Mouse (Mus musculus) forebrain, embryonic 14.5 days (tissue): ENCODE results near the gene Olfr1373. TPM values are rescaled to one million over a fixed set of nuclear protein-coding genes. Genes with fewer than 3 reads are reported as not detected.

Source experiments
- ATAC-seq: fragments of 200-750 bp; cut with Nextera tagmentation; 2 replicates; pipeline ENCODE4 v1.8.0; 2017; ENCODE audit warnings: mild to moderate bottlenecking, moderate library complexity
- DNase-seq: peaks from one replicate; pipeline ENCODE4 v3.0.0-alpha.2; 2015; ENCODE audit warnings: low spot score
- H3K27ac ChIP-seq: fragments of 300-500 bp; sonication (generic); 2 replicates; pipeline ENCODE4 v1.5.1; 2014; ENCODE audit warnings: low read depth, mild to moderate bottlenecking, control low read depth, low read length, moderate library complexity
- H3K27me3 ChIP-seq: fragments of 300-500 bp; sonication (generic); replicated peaks from 2 replicates; pipeline ENCODE4 v1.6.1; 2014; ENCODE audit warnings: low read length, control low read depth, mixed read lengths; ENCODE audit not compliant: control insufficient read depth, insufficient read depth
- H3K36me3 ChIP-seq: fragments of 300-500 bp; sonication (generic); 2 replicates; pipeline ENCODE4 v1.6.1; 2014; ENCODE audit warnings: low read length, control low read depth; ENCODE audit not compliant: control insufficient read depth, insufficient read depth
- H3K4me1 ChIP-seq: fragments of 300-500 bp; sonication (generic); 2 replicates; pipeline ENCODE4 v1.6.1; 2014; ENCODE audit warnings: antibody characterized with exemption, low read length, control low read depth; ENCODE audit not compliant: control insufficient read depth, insufficient read depth
- H3K4me2 ChIP-seq: fragments of 300-500 bp; sonication (generic); 2 replicates; pipeline ENCODE4 v1.6.1; 2014; ENCODE audit warnings: mild to moderate bottlenecking, control low read depth, low read length
- H3K4me3 ChIP-seq: fragments of 300-500 bp; sonication (generic); 2 replicates; pipeline ENCODE4 v1.5.1; 2014; ENCODE audit warnings: low read depth, low read length, control low read depth
- H3K9ac ChIP-seq: fragments of 300-500 bp; sonication (generic); 2 replicates; pipeline ENCODE4 v1.6.1; 2014; ENCODE audit warnings: mild to moderate bottlenecking, low read length, control low read depth, moderate library complexity
- H3K9me3 ChIP-seq: fragments of 300-500 bp; sonication (generic); replicated peaks from 2 replicates; pipeline ENCODE4 v1.6.1; 2016; ENCODE audit warnings: low read length, control low read depth, mixed read lengths; ENCODE audit not compliant: control insufficient read depth
- WGBS: fragments of 180-500 bp; shearing (Covaris S2); extraction: QIAGEN DNeasy Blood & Tissue Kit; methylation state at CpG from one replicate; pipeline ENCODE4 v1.1.7; 2014; 5-methylcytosine and 5-hydroxymethylcytosine counted together
- microRNA-seq: library from miRNA; unstranded; fragments of <30 nt; microRNA quantifications from one replicate; pipeline ENCODE4, GENCODE M21; 2016
- polyA plus RNA-seq: library from polyadenylated mRNA; unstranded; fragments of >200 nt; fragmentation: Nextera tagmentation; extraction: Ambion mirVana; gene quantifications from 2 replicates; pipeline ENCODE4 v1.2.1, GENCODE M21; 2014

The Olfr1373 gene
- polyA plus RNA-seq, 1 experiment from 2014 or later: not detected

GRCm38 (mm10) chr11:52099031-52099761 lies 46.1 kb downstream of the Olfr1373 start:
- Histone ChIP-seq H3K9me3 (no peaks in the 10 kb centered on the region), H3K27me3 (no peaks in the 10 kb centered on the region), H3K9ac (peak overlapping the region; percentile 98), H3K4me1 (peaks cover 21% of the 10 kb centered on the region), H3K4me2 (peak overlapping the region; percentile 80), H3K36me3 (no peaks in the 10 kb centered on the region), H3K27ac (peak overlapping the region; percentile 99), H3K4me3 (peak overlapping the region; percentile 98)
- under 1% methylated on average over 57 of the region's 72 CpGs for WGBS
- DNase-seq: peak; percentile 83
- peak; percentile 85 for ATAC-seq

- DNase-seq (peak; percentile 100), ATAC-seq (peak; percentile 98)
Observed at GRCm38 (mm10) chr11:52098398-52098946, 46.9 kb downstream of the Olfr1373 start, which contains the start of gene Ppp2ca. TSS of gene Ppp2ca (plus strand) at chr11:52098681.

GRCm38 (mm10) chr11:52097596-52097995 lies 47.7 kb downstream of the Olfr1373 start:
- no peak for DNase-seq
- H3K9me3 ChIP-seq: no peaks in the 10 kb centered on the region
- no peak overlapping the region for H3K27ac ChIP-seq
- no peak for ATAC-seq
- H3K4me1 ChIP-seq: peaks cover 21% of the 10 kb centered on the region
- H3K4me2 ChIP-seq: peak overlapping the region; percentile 80
- no peaks in the 10 kb centered on the region for H3K27me3 ChIP-seq
- no peak overlapping the region for H3K9ac ChIP-seq
- H3K4me3 ChIP-seq: no peak overlapping the region
- 80% methylated on average over 2 of the region's 2 CpGs for WGBS
- H3K36me3 ChIP-seq: no peaks in the 10 kb centered on the region

More at GRCm38 (mm10) chr11:52098398-52098946, 46.9 kb downstream of the Olfr1373 start, which contains the start of gene Ppp2ca:
- Histone ChIP-seq H3K9ac (peak within 1 kb of the TSS; percentile 98), H3K4me2 (peak within 1 kb of the TSS; percentile 80), H3K4me3 (peak within 1 kb of the TSS; percentile 98), H3K27me3 (no peaks in the 10 kb centered on the region), H3K27ac (peak within 1 kb of the TSS; percentile 99), H3K4me1 (peaks cover 21% of the 10 kb centered on the region), H3K36me3 (no peaks in the 10 kb centered on the region), H3K9me3 (no peaks in the 10 kb centered on the region)
- under 1% methylated on average over 49 of the region's 53 CpGs for WGBS

- WGBS: 83% methylated on average over 3 of the region's 3 CpGs
- no peaks in the 10 kb centered on the region for H3K36me3 ChIP-seq
- H3K27me3 ChIP-seq: no peaks in the 10 kb centered on the region
- no peak overlapping the region for H3K4me2 ChIP-seq
- peaks cover 21% of the 10 kb centered on the region for H3K4me1 ChIP-seq
- ATAC-seq (no peak), DNase-seq (no peak)
- H3K9me3 ChIP-seq: no peaks in the 10 kb centered on the region
- no peak overlapping the region for H3K27ac ChIP-seq
- no peak overlapping the region for H3K4me3 ChIP-seq
- no peak overlapping the region for H3K9ac ChIP-seq
Observed at GRCm38 (mm10) chr11:52097016-52097415, 48.3 kb downstream of the Olfr1373 start.

Small RNAs within 50 kb of the gene (microRNA-seq; reads per million reads assigned to microRNA genes)
- gene Gm24157 (not detected), gene Mir3061 (22.4 reads per million, percentile 39 among the genes with 10 or more reads in this experiment)

Other genes with a start within 250 kb of the Olfr1373 start
- 117 and 121 TPM in 2 replicates for gene Cdkn2aipnl, start 177.9 kb downstream of the Olfr1373 start, polyA plus RNA-seq
- gene Ube2b, start 144.8 kb downstream of the Olfr1373 start, polyA plus RNA-seq: 189 and 211 TPM in 2 replicates
- gene Cdkl3, start 141.3 kb downstream of the Olfr1373 start, polyA plus RNA-seq: 20.4 and 22.3 TPM in 2 replicates
- gene Ppp2ca, start 46.8 kb downstream of the Olfr1373 start, polyA plus RNA-seq: 137 and 140 TPM in 2 replicates
- gene Olfr1371, start 68.5 kb upstream of the Olfr1373 start, polyA plus RNA-seq: not detected in 2 replicates
- 1,258 and 1,335 TPM in 2 replicates for gene Skp1a, start 86.5 kb upstream of the Olfr1373 start, polyA plus RNA-seq
- gene Tcf7, start 137.5 kb upstream of the Olfr1373 start, polyA plus RNA-seq: 2.6 and 4.0 TPM in 2 replicates
- 250 and 280 TPM in 2 replicates for gene Vdac1, start 215.3 kb upstream of the Olfr1373 start, polyA plus RNA-seq